Mouse (Mus musculus) cortical plate, adult 2 months (tissue): ENCODE data around the gene Pex16. TPM values are rescaled to one million over a fixed set of nuclear protein-coding genes. Genes with fewer than 3 reads are reported as not detected.

Source experiments
- H3K27ac ChIP-seq: fragments of 200-500 bp; 2 replicates; pipeline ENCODE4 v1.5.1; 2012; ENCODE audit warnings: low read length, control low read depth, inconsistent platforms; ENCODE audit not compliant: insufficient read depth
- H3K4me1 ChIP-seq: fragments of 200-500 bp; 2 replicates; pipeline ENCODE4 v1.6.1; 2011; ENCODE audit warnings: low read length; ENCODE audit not compliant: control insufficient read depth, insufficient read depth
- H3K4me3 ChIP-seq: fragments of 200-500 bp; 2 replicates; pipeline ENCODE4 v1.5.1; 2011; ENCODE audit warnings: mild to moderate bottlenecking, low read length, control low read depth; ENCODE audit not compliant: insufficient read depth
- CTCF ChIP-seq: fragments of 200-500 bp; IDR thresholded peaks from 2 replicates; pipeline ENCODE4 v1.5.1; 2011; ENCODE audit warnings: mild to moderate bottlenecking, control low read depth, low read length; ENCODE audit not compliant: insufficient read depth; ENCODE audit errors: extremely low read depth
- POLR2A ChIP-seq: fragments of 200-500 bp; IDR thresholded peaks from 2 replicates; pipeline ENCODE4 v1.6.1; 2011; ENCODE audit warnings: mild to moderate bottlenecking, low read length, control low read depth; ENCODE audit not compliant: insufficient read depth; ENCODE audit errors: extremely low read depth
- polyA plus RNA-seq: library from polyadenylated mRNA; depleted of rRNA; stranded (reverse); fragments of >200 nt; gene quantifications from 2 replicates; pipeline ENCODE4 v1.2.3, GENCODE M21; 2012

The Pex16 gene
- polyA plus RNA-seq, 1 experiment: 45.5 TPM

DNA sequence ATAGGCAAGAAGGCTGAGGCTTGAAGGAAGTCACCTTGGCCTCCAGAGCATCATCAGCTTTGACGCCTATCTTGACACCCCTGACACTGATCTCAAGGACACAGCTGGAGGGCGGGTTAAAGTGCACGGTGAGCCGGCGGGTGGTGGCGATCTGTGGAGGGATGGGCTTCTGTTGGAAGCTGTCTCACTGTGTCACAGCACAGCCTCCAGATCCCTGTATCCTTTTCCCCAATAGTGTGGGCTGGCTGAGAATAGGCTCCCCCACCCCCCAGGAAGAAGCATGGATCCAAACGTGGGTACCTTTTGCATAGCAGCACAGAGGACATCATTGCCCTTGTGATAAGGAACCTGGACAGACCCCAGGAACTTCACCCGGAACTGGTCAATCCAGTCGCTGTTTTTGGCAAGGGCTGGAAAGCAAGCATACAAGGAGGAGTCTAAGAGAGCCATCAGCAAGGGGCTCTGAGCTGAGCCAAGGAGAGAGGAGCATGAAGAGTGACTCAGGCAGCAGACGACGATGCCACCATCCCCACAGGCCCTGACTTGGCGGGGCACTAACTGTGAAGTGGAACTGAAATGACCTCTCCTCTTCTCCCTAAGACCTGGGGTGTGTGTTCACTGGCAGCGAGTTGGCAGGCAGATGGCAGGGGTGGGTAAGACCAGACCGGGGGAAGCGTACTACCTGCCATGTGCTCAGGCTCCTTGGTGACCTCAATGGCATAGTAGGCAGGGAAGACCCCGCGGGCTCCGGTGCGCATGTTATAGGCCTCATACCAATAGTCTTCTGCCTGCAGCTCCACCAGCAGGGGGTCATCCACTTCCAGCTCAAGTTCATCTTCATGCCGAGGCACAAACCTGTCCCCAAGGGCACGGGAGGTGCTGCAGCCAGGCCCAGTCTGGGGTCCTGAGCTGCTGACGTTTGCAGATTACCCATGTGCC is 10.9 kb downstream of the Pex16 start:
- Histone ChIP-seq H3K4me1 (peaks cover 2% of the 10 kb centered on the region; the same call in 1 of the 2 replicates), H3K27ac (no peak overlapping the region), H3K4me3 (no peak overlapping the region)
- no peak for TF ChIP-seq CTCF
- TF ChIP-seq POLR2A: no peak

DNA sequence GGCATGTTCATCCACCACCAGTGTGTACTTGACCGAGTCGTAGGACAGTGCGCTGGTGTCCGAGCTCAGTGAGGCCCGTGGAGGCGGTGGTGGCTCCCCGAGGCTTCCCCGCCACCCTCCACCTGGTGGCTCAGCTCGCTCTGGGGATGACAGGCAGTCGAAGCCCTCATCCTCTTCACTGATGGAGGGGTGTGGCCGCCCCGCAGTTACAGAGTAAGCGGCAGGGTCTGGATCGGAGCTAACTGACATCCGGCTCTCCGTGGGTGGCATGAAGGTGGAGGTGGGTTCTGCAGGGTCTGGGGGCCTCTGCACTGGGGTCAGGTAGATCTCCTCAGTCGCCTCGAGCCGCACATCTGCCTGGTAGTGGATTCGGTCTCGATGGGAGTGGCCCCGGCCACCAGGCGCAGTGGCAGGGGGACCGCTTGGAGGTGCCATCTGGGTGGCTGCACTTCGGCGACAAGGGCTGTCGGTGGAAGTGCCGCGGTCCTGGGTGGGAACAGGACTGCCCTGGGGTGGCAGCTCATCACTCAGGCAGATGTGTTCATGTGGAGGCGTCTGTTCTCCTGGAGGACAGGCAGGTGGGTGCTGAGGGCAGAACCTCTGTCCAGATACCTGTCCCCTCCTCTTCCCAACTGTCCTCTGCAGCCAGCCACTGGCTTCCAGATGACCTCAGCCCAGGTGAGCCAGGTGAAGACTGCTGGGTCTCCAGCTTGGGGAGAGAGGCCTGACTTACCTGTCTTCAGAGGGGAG is 12.5 kb downstream of the Pex16 start:
- H3K4me3 ChIP-seq: peak overlapping the region; percentile 88
- peaks cover 10% of the 10 kb centered on the region; the same call in 1 of the 2 replicates for H3K4me1 ChIP-seq
- H3K27ac ChIP-seq: peak overlapping the region; percentile 95
- TF ChIP-seq POLR2A: no peak

DNA sequence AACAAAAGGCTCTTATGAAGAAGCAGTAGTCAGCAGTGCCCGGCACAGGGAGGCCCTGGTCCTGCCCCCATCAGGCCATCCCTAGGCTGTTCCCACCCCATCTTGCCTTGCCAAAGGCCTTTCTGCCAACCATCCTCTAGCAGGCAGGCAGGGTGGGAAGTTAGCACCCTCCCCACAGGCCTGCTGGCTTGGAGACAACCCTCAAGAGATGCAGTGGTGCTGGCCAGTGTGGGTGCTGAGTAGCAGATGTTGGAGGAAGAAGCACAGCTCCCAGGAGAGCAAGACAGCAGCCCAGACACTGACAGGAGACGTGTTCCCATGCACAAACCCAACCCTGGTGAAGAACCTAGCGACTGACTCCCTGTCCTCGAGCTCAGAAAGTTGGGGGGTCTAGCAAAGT is 13.2 kb downstream of the Pex16 start:
- peak overlapping the region; percentile 88 for H3K4me3 ChIP-seq
- peaks cover 12% of the 10 kb centered on the region for H3K4me1 ChIP-seq
- H3K27ac ChIP-seq: peak overlapping the region; percentile 95
- TF ChIP-seq POLR2A: no peak; the same call in 1 of the 2 replicates
- TF ChIP-seq CTCF: no peak

DNA sequence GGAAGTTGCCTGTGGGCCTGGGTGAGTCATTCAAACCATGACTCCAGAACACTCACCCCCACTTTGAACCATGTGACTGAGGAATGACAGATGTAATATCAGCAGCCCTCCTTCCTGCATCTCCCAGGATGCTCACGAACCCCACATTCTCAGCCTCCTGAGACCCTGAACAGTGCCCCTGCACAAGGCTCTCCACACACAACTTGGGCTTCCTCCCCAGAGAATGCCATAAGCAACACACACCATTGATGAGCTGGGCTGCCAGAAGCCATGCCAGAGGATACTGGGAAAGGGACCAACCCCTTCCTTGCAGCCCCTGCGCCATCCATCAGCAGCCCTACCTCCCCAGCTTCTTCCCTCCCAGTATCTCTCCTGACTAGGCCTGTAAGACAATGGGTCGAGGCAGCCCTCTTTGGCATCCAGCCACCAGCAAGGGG is 13.6 kb downstream of the Pex16 start:
- TF ChIP-seq CTCF (no peak), POLR2A (peak; percentile 48; the same call in 1 of the 2 replicates)
- Histone ChIP-seq H3K4me3 (peak overlapping the region; percentile 88), H3K27ac (peak overlapping the region; percentile 95), H3K4me1 (peaks cover 15% of the 10 kb centered on the region)

DNA sequence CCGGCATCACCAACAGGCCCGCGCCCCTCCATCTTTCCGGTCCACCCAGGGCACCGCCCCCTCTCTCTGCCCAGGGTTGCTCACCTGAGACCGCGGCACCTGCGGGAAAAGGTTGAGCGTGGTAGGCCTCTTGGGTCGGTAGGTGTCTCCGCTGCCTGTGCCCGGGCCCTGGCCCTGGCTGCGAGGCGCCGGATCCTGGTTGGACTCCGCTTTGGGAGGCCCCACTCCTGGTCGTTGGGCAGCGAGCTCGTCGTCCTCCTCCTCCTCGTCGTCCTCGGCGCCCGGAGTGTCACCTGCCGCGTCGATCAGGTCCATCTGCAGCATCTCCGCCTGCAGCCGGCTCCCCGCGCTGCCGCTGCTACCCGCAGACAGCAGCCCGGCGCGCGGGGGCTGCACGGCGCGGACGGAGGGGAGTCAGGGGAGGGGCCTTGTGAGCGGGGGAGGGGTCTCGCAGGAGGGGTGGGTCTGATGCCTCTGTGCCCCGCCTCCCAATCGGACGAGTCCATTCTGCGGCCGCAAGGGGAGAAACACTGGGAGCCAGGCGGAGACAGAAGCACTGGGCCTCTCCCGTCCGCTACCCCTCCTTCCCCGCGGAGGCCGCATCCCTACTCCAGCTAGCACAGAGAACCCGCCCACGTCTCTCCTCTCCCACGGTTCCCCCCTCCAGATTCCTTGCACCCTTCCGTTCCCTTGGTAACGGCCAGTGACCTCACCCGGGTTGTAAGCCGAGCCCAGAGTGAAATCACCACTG is 14.6 kb downstream of the Pex16 start:
- Histone ChIP-seq H3K4me1 (peaks cover 15% of the 10 kb centered on the region), H3K4me3 (peak overlapping the region; percentile 88), H3K27ac (peak overlapping the region; percentile 95)
- TF ChIP-seq CTCF: no peak
- TF ChIP-seq POLR2A: peak; percentile 52

DNA sequence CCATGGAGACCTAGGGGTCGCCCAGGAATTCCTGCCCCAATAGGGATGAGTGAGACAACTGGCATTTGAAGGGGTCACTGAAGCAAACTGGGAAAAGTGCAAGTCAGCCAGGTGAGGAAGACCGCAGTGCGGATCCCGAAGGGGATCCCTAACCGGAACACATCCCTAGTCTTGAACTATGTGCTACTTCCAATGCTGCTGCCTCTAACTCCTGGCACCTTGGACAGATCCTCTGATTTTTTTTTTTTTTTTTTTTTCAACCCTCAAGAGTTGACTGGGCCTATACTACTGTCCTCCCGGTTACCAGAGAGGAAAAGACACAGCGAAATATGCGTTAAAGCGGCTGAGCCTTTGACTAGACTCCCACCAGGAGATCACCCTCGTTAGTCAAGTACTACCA is 15.2 kb downstream of the Pex16 start:
- TF ChIP-seq POLR2A (no peak), CTCF (no peak)
- peak overlapping the region; percentile 3; the same call in 1 of the 2 replicates for H3K27ac ChIP-seq
- H3K4me1 ChIP-seq: peaks cover 15% of the 10 kb centered on the region
- peak overlapping the region; percentile 88 for H3K4me3 ChIP-seq

DNA sequence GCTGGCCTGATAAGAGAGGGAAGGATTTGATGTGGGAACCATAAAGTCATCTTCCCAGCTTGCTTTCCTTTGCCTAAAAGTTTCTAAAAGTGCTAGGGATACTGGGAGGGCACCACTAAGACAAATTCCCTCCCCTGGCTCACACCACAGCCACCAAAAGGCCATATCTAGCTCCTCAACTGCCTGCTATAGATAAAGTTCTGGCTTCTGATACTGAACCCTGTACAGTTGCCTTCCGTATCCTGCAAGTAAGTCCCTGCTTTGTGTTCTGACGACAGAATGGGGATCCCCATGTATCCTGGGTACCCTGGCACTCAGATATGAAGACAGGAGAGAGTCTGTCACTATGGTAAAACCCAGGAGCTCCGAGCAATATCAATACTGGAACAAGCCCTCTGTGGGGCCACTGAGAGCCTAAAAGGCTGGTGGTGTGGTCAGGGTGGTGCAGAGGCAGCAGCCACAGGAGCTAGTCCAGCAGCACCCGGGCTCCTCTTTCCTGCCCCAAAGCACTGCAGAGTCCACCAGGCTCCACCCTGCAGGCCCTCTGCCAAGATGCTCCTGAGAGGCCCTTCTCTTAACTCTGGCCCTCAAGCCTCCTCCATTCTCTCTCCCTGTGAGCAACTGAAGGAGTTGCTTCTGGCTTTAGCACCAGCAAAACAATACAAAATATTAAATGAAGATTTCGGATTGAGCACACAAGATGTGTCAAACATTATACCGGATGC is 15.9 kb downstream of the Pex16 start:
- Histone ChIP-seq H3K4me3 (no peak overlapping the region; the same call in 1 of the 2 replicates), H3K27ac (peak overlapping the region; percentile 89; the same call in 1 of the 2 replicates), H3K4me1 (peaks cover 15% of the 10 kb centered on the region)
- TF ChIP-seq CTCF: no peak
- no peak for TF ChIP-seq POLR2A

DNA sequence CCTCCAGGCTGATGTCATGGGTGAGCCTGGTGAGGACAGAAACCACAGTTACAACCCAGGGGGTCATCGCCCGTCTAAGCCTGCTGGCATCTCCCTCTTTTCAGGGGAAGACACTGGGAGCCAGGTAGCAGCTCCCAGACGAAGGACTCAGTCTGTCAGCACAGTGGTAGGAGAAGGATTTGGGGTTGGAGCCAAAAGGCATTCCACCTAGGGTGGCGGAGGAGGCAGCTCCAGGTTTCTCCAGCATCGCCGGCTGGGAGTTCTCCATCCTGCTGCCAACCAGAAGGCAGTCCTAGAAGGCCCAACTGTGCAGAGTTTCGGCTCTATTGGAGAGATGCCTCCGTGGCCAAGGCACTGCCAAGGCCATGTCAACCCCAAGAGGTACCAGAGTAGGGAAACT is 16.6 kb downstream of the Pex16 start:
- peak overlapping the region; percentile 89 for H3K27ac ChIP-seq
- H3K4me3 ChIP-seq: peak overlapping the region; percentile 37; the same call in 1 of the 2 replicates
- H3K4me1 ChIP-seq: peaks cover 15% of the 10 kb centered on the region
- no peak for TF ChIP-seq POLR2A
- no peak for TF ChIP-seq CTCF

DNA sequence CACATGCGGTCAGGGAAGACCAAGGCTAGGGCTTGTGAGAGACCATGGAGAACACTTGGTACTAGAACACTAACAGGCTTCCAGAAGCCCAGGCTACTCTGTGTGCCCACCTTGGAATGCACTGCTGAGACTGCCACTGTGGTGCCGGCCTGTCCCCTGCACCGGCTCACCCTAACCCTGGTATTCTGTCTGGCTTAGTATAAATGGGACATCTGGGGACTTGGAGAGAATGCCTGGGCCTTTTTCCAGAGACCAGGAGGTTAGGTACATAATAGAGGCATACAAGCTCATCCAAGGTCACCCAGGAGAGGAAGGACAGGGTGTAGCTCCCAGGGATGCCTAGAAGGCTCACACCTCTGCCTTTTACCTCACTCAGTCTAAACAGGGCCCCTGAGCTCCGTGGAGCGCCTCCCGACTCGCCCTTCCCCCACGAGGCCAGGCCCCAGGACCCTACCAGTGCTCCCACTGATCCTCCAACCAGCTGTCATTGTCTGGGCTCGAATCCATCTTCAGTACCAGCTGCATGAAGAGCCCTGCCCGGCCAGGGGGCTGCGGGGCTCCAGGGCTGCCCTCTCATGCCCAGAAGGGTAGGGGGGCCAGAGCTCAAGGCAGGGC is 17.3 kb downstream of the Pex16 start:
- TF ChIP-seq POLR2A (no peak), CTCF (no peak)
- peak overlapping the region; percentile 89 for H3K27ac ChIP-seq
- H3K4me1 ChIP-seq: peaks cover 18% of the 10 kb centered on the region
- H3K4me3 ChIP-seq: peak overlapping the region; percentile 37
